Mouse (Mus musculus) hindbrain, embryonic 12.5 days (tissue): ENCODE data around the gene Atp6v0a4. TPM values are rescaled to one million over a fixed set of nuclear protein-coding genes. Genes with fewer than 3 reads are reported as not detected.

Source experiments
- ATAC-seq: fragments of 200-750 bp; cut with Nextera tagmentation; 2 replicates; pipeline ENCODE4 v1.8.0; 2017; ENCODE audit warnings: moderate TSS enrichment; ENCODE audit not compliant: low FRiP score
- H3K27ac ChIP-seq: fragments of 300-500 bp; sonication (generic); 2 replicates; pipeline ENCODE4 v1.5.1; 2016; ENCODE audit warnings: mild to moderate bottlenecking
- H3K27me3 ChIP-seq: fragments of 300-500 bp; sonication (generic); 2 replicates; pipeline ENCODE4 v1.6.1; 2016; ENCODE audit warnings: mild to moderate bottlenecking
- H3K36me3 ChIP-seq: fragments of 300-500 bp; sonication (generic); 2 replicates; pipeline ENCODE4 v1.6.1; 2016; ENCODE audit warnings: mild to moderate bottlenecking
- H3K4me1 ChIP-seq: fragments of 300-500 bp; sonication (generic); 2 replicates; pipeline ENCODE4 v1.6.1; 2016
- H3K4me2 ChIP-seq: fragments of 300-500 bp; sonication (generic); replicated peaks from 2 replicates; pipeline ENCODE4 v1.6.1; 2016; ENCODE audit warnings: mild to moderate bottlenecking
- H3K4me3 ChIP-seq: fragments of 300-500 bp; sonication (generic); 2 replicates; pipeline ENCODE4 v1.5.1; 2016; ENCODE audit warnings: mild to moderate bottlenecking
- H3K9ac ChIP-seq: fragments of 300-500 bp; sonication (generic); 2 replicates; pipeline ENCODE4 v1.6.1; 2016; ENCODE audit warnings: mild to moderate bottlenecking, moderate library complexity
- H3K9me3 ChIP-seq: fragments of 300-500 bp; sonication (generic); replicated peaks from 2 replicates; pipeline ENCODE4 v1.6.1; 2016; ENCODE audit warnings: mild to moderate bottlenecking
- WGBS: fragments of 180-500 bp; shearing (Covaris S2); methylation state at CpG from one replicate; pipeline ENCODE4 v1.1.7; 2016; 5-methylcytosine and 5-hydroxymethylcytosine counted together
- polyA plus RNA-seq: library from polyadenylated mRNA; unstranded; fragments of >200 nt; fragmentation: Nextera tagmentation; extraction: Ambion mirVana; gene quantifications from 2 replicates; pipeline ENCODE4 v1.2.1, GENCODE M21; 2016

The Atp6v0a4 gene
- polyA plus RNA-seq, 1 experiment from 2014 or later, result 0.10 TPM

DNA sequence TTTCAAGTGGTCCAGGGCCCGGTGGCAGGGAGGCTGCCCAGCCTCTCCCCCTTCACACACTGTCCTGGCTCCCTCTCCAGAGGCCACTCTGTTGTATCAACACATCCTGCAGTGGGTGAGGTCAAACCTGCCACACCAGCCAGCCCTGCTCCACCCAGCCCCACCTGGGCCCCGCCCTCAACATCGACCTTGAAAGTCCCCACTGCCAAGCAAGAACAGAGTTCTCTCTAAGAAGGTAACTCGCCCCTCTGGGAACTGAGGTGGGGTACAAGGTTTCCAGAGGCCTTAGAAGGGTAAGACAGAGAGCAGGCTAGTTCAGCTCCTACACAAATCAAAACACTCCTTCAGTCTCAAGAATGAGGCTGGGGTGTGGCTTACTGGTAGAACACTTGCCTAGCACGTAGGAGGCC lies 27.4 kb downstream of the Atp6v0a4 start:
- 74% methylated on average over 5 of the region's 5 CpGs for WGBS
- H3K4me2 ChIP-seq, result no peak overlapping the region
- ATAC-seq, result no peak

GRCm38 (mm10) chr6:38094701-38095100 lies 29.7 kb downstream of the Atp6v0a4 start:
- Histone ChIP-seq H3K27me3 (no peaks in the 10 kb centered on the region), H3K4me2 (no peak overlapping the region), H3K9me3 (0 out of 2 replicates have a peak, but pooled peaks cover 7% of the 10 kb centered on the region), H3K9ac (no peak overlapping the region), H3K36me3 (no peaks in the 10 kb centered on the region), H3K4me1 (no peaks in the 10 kb centered on the region), H3K4me3 (no peak overlapping the region), H3K27ac (no peak overlapping the region)
- WGBS, result 90% methylated on average over 10 of the region's 10 CpGs
- ATAC-seq, result no peak

More for the DNA sequence above, 27.4 kb downstream of the Atp6v0a4 start:
- no peak overlapping the region for H3K9ac ChIP-seq
- H3K9me3 ChIP-seq, result 0 out of 2 replicates have a peak, but pooled peaks cover 7% of the 10 kb centered on the region
- no peak overlapping the region for H3K4me3 ChIP-seq
- H3K27me3 ChIP-seq, result no peaks in the 10 kb centered on the region
- H3K36me3 ChIP-seq, result no peaks in the 10 kb centered on the region
- H3K27ac ChIP-seq, result no peak overlapping the region
- H3K4me1 ChIP-seq, result no peaks in the 10 kb centered on the region

DNA sequence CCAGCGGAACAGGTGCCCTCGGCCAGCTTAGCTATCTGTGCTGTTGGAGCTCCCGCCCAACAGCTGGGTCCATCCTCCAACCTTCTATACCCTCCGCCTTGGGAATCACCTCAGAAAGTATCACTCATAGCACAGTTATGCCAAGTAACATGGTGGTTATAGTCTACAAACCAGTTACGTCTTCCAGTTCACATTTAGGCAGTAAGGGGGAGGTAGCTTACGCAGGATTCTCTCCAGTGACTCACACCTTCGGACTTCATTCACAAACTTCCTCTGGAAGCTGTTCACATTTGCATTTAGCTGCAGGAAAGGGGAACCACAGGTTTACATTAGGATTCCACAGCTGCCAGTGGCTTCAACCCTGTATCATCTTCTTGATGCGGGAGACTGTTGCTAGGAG lies 31.8 kb downstream of the Atp6v0a4 start:
- no peaks in the 10 kb centered on the region for H3K27me3 ChIP-seq
- H3K9ac ChIP-seq, result no peak overlapping the region
- H3K9me3 ChIP-seq, result no peaks in the 10 kb centered on the region
- H3K36me3 ChIP-seq, result no peaks in the 10 kb centered on the region
- WGBS, result 96% methylated on average over 8 of the region's 8 CpGs
- no peak for ATAC-seq
- H3K4me3 ChIP-seq, result no peak overlapping the region
- H3K4me1 ChIP-seq, result no peaks in the 10 kb centered on the region
- no peak overlapping the region for H3K4me2 ChIP-seq
- H3K27ac ChIP-seq, result no peak overlapping the region

GRCm38 (mm10) chr6:38087242-38088026 lies 37.0 kb downstream of the Atp6v0a4 start:
- H3K9me3 ChIP-seq, result no peaks in the 10 kb centered on the region
- no peak overlapping the region for H3K27ac ChIP-seq
- no peak for ATAC-seq
- H3K4me2 ChIP-seq, result no peak overlapping the region
- no peak overlapping the region for H3K9ac ChIP-seq
- 78% methylated on average over 9 of the region's 9 CpGs for WGBS
- H3K4me3 ChIP-seq, result no peak overlapping the region
- H3K36me3 ChIP-seq, result no peaks in the 10 kb centered on the region
- no peaks in the 10 kb centered on the region for H3K27me3 ChIP-seq
- no peaks in the 10 kb centered on the region for H3K4me1 ChIP-seq

GRCm38 (mm10) chr6:38083204-38083603 lies 41.2 kb downstream of the Atp6v0a4 start:
- 53% methylated on average over 4 of the region's 4 CpGs for WGBS
- no peak overlapping the region for H3K27ac ChIP-seq
- H3K4me3 ChIP-seq, result no peak overlapping the region
- peaks cover 7% of the 10 kb centered on the region; the same call in 1 of the 2 replicates for H3K4me1 ChIP-seq
- H3K9me3 ChIP-seq, result no peaks in the 10 kb centered on the region
- no peaks in the 10 kb centered on the region for H3K27me3 ChIP-seq
- H3K4me2 ChIP-seq, result no peak overlapping the region
- ATAC-seq, result no peak
- no peak overlapping the region for H3K9ac ChIP-seq
- H3K36me3 ChIP-seq, result no peaks in the 10 kb centered on the region

DNA sequence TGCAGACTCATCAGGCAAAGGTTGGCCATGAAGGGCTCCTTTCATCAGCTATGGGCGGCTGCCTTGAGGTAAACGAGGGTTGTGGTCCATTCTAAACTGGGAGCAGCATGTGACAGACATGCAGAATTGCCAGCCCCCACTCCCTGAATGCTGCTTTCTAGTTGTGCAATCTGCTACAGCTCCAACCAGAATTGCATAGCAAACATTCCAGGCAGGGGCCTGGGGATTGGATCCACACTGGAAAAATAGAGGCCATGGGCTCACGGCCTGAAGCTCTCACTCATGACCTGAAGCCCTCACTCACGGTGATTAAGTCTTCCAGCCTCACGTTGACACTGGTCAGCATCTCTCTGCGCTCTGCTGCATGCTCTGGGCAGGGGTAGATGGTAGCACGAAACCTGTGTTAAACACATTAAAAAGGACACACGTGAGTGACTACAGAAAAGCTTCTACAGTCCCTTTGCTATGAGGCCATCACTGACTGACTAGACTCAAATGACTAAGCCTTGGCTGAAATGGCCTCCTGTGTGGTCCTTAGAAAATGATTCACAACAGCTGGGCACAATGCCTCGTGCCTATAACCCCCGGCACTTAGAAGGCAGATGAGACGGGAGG lies 42.6 kb downstream of the Atp6v0a4 start:
- Histone ChIP-seq H3K36me3 (no peaks in the 10 kb centered on the region), H3K4me3 (no peak overlapping the region), H3K4me2 (no peak overlapping the region), H3K9ac (no peak overlapping the region), H3K9me3 (no peaks in the 10 kb centered on the region), H3K27ac (no peak overlapping the region), H3K4me1 (peaks cover 7% of the 10 kb centered on the region; the same call in 1 of the 2 replicates), H3K27me3 (no peaks in the 10 kb centered on the region)
- no peak for ATAC-seq
- 61% methylated on average over 11 of the region's 11 CpGs for WGBS

DNA sequence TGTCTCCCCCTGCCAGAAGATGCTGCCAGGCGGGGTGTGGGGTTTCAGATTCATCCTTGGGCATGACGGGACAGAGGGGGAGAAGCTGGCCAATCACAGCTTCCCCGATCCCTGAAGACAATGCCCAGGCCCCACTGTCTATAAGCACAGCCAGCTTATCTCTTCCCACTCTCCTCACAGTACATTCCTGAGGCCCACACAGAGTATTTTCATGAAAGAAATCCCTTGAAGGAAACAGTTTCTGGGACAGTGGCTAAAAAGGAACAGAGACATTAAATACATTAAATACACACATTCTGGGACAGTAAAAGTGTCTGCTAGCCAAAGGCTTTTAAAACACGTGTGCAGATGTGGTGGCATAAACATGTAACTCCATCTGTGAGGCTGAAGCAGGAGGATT lies 44.0 kb downstream of the Atp6v0a4 start:
- Histone ChIP-seq H3K27me3 (no peaks in the 10 kb centered on the region), H3K4me3 (no peak overlapping the region), H3K9ac (no peak overlapping the region), H3K4me1 (peaks cover 7% of the 10 kb centered on the region; the same call in 1 of the 2 replicates), H3K4me2 (no peak overlapping the region), H3K27ac (no peak overlapping the region), H3K36me3 (no peaks in the 10 kb centered on the region), H3K9me3 (no peaks in the 10 kb centered on the region)
- ATAC-seq, result no peak
- 57% methylated on average over 4 of the region's 4 CpGs for WGBS

DNA sequence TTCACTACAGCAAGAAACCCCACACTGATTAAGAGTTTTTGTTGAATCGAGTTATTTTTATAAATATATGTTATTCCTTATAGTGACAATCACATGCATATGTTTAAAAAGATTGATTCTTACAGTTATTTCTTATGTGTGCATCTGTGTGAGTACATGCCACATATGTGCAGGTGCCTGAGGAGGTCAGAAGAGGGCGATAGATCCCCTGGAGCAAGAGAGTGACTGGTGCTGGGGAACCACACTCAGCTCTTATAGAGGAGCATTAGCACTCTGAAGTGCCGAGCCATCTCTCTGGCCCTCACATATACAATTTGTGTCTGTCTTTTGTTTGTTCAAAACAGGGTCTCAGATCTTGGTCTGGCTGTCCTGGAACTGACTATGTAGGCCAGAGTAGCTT lies 50.8 kb downstream of the Atp6v0a4 start:
- no peak overlapping the region for H3K4me3 ChIP-seq
- no peak overlapping the region for H3K27ac ChIP-seq
- WGBS, result 91% methylated on average over 3 of the region's 3 CpGs

DNA sequence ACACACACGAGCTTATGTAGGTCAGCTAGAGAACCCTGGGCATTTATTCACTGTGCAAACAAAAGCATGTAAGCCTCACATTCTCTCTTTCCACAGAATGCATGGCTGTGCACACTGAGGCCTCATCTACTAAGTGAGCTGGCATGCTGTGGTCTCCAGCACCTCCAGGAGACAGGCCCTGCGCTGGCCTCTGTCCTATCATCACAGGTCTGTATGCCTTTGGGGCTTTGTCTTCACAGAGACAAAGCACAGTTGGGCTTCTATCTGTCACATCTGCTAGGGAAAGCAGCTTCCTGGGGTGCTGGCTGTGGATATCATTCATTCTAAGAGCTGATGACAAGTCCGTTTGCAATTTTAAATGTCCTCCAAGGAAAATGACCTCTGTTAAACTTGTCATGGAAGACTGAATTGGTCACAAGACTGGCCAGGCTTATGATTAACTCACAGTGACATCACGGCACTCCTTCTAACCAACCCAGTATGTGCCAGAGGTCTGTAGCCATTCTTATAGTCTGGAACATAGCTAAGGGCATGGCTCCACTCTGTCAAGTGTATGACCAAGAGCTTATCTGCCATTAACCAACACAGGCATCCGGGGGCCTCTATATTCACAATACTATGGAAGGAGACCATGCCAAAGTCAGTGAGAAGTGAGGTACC lies 52.1 kb downstream of the Atp6v0a4 start:
- H3K4me1 ChIP-seq, result no peaks in the 10 kb centered on the region
- H3K27me3 ChIP-seq, result no peaks in the 10 kb centered on the region
- 53% methylated on average over 5 of the region's 5 CpGs for WGBS
- H3K36me3 ChIP-seq, result no peaks in the 10 kb centered on the region
- no peak overlapping the region for H3K4me3 ChIP-seq
- no peak overlapping the region for H3K9ac ChIP-seq
- no peak overlapping the region for H3K4me2 ChIP-seq
- no peak for ATAC-seq
- no peak overlapping the region for H3K27ac ChIP-seq
- H3K9me3 ChIP-seq, result peaks cover 6% of the 10 kb centered on the region; the same call in 1 of the 2 replicates

More for the DNA sequence above, 50.8 kb downstream of the Atp6v0a4 start:
- ATAC-seq, result no peak
- no peaks in the 10 kb centered on the region for H3K4me1 ChIP-seq
- no peak overlapping the region for H3K4me2 ChIP-seq
- no peaks in the 10 kb centered on the region for H3K27me3 ChIP-seq
- peaks cover 6% of the 10 kb centered on the region; the same call in 1 of the 2 replicates for H3K9me3 ChIP-seq
- no peaks in the 10 kb centered on the region for H3K36me3 ChIP-seq
- H3K9ac ChIP-seq, result no peak overlapping the region

DNA sequence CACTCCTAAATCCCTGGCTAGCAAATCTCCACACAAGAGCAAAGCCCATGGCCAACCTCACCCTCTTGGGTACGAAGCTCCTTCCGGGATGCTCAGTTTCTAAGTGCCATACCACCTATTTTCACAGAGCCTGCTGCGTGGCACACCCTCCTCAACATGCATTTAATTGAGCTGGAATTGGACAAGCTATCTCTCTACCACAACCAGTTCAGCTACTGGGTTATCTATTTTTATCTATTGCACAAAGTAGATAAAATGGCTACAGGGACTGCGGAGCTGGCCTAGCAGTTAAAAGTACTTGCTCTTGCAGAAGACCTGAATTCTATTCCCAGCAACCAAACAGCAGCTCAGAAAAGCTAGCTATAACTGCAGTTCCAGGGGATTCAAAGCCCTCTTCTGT lies 53.1 kb downstream of the Atp6v0a4 start:
- Histone ChIP-seq H3K9me3 (peaks cover 6% of the 10 kb centered on the region; the same call in 1 of the 2 replicates), H3K4me1 (no peaks in the 10 kb centered on the region), H3K27me3 (no peaks in the 10 kb centered on the region)

GRCm38 (mm10) chr6:38066215-38066614 lies 58.2 kb downstream of the Atp6v0a4 start:
- ATAC-seq, result 0 out of 2 replicates have a peak, but pooled peaks have one; percentile 80
- Histone ChIP-seq H3K36me3 (no peaks in the 10 kb centered on the region), H3K9me3 (peaks cover 4% of the 10 kb centered on the region), H3K4me1 (peaks cover 8% of the 10 kb centered on the region; the same call in 1 of the 2 replicates), H3K4me3 (no peak overlapping the region), H3K27me3 (no peaks in the 10 kb centered on the region), H3K9ac (no peak overlapping the region), H3K4me2 (no peak overlapping the region), H3K27ac (no peak overlapping the region)
- WGBS, result 7% methylated on average over 5 of the region's 5 CpGs

More for the DNA sequence above, 53.1 kb downstream of the Atp6v0a4 start:
- H3K36me3 ChIP-seq, result no peaks in the 10 kb centered on the region
- H3K4me2 ChIP-seq, result no peak overlapping the region
- H3K9ac ChIP-seq, result no peak overlapping the region
- H3K27ac ChIP-seq, result no peak overlapping the region
- ATAC-seq, result no peak
- WGBS, result 92% methylated on average over 4 of the region's 4 CpGs
- no peak overlapping the region for H3K4me3 ChIP-seq

DNA sequence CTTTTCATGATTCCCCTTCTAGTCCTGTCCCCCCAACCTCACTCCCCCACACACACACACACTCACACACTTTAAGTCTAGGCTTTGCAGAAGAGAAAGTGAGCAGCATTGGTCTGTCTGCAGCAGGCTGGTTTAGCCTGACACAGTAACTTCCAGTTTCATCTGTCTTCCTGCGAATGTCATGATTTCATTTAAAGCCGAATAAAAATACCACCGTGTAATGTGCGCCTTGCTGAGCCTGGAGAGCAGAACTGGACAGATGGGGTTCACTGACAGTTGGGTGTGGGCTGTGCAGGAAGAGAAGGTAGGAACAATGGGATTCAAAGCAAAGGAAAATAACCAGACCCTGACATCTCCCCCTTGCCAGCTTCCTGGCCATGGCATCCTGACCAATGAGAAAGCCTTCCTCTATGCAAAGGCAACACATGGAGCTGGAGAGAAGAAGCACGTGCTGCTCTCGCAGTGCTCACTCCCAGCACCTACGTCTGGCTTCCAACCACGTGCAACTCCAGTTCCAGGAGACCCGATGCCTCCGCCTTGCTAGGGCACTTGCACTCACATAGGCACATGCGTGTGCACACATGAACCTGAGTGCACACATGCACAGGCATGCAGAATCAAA lies 58.8 kb downstream of the Atp6v0a4 start:
- 77% methylated on average over 11 of the region's 11 CpGs for WGBS
- H3K4me1 ChIP-seq, result peaks cover 8% of the 10 kb centered on the region; the same call in 1 of the 2 replicates
- 0 out of 2 replicates have a peak, but pooled peaks have one; percentile 46 for ATAC-seq
- H3K4me2 ChIP-seq, result no peak overlapping the region
- H3K27ac ChIP-seq, result 0 out of 2 replicates have a peak overlapping the region, but pooled peaks have one; percentile 2
- H3K4me3 ChIP-seq, result no peak overlapping the region
- H3K9ac ChIP-seq, result no peak overlapping the region
- no peaks in the 10 kb centered on the region for H3K36me3 ChIP-seq
- no peaks in the 10 kb centered on the region for H3K27me3 ChIP-seq
- peaks cover 4% of the 10 kb centered on the region for H3K9me3 ChIP-seq
